Mouse (Mus musculus): ENCODE results near the gene Lcn10. TPM values are rescaled to one million over a fixed set of nuclear protein-coding genes. Genes with fewer than 3 reads are reported as not detected.
"Not testable (repeated sequence)": the region's sequence is repeated elsewhere in the genome, so short reads cannot be mapped to it uniquely, and the experiment has no call there.

Lcn10 gene
- total RNA-seq, 2 experiments from 2014 or later, result not detected

DNA sequence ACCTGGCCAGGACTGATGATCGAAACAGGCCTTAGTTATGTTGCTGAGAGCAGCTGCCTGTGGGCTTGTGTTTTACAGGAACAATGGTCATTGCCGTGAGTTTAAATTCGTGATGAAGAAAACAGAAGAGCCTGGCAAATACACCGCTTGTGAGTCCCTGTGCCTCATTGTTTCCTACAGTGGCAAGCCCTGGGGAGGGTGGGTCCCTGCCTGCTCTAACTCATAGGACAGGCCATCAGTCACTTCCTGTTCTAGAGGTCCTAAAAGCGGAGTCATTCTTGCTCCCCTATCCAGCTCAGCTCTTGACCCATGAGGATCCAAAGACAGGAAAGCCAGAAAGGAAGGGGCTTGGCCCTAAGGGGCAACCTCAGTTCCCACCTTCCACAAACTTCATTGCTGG is 18.5 kb downstream of the Lcn10 start:
- intact Hi-C loops (cut with DNase I), result no loop called here

GRCm38 (mm10) chr2:25703706-25704105 is 21.2 kb downstream of the Lcn10 start:
- no peak for DNase-seq (ENCODE audit: low spot score in 2 of 2)
- intact Hi-C loops (cut with DNase I), result no loop called here

More for the DNA sequence above, 18.5 kb downstream of the Lcn10 start:
- DNase-seq (ENCODE audit: low spot score in 2 of 2), result no peak

GRCm38 (mm10) chr2:25706643-25707481 is 24.3 kb downstream of the Lcn10 start, which contains the start of gene Bmyc:
Gene Bmyc, plus strand, starts transcription at chr2:25706739.
- intact Hi-C loops (cut with DNase I), result loop anchor here (5.0 kb wide), 1 partner anchor 135 kb away; no protein-coding TSS in a partner anchor
- peak; percentile 90 for DNase-seq (ENCODE audit: low spot score in 2 of 2)

DNA sequence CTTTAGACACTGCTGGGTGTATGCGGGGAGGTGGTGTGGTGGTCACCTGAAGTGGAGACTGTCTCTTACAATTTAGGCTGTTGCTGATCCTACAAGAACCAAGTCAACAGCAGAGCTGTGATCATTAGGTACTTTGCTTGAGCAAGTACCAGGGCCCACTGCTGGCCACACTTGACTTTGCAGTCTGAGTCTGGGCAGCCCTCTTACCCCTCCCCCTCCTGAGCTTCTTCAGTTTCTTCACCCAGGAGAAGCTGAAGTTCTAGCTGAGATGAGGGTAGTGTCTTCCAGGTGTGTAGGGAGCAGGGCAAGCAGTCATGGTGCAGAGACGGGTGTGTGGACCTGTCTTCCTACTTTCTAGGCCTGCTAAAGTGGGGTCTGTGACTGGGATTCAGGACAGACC is 25.6 kb downstream of the Lcn10 start:
- intact Hi-C loops (cut with DNase I), result loop anchor here (5.0 kb wide), 1 partner anchor 134 kb away; no protein-coding TSS in a partner anchor

GRCm38 (mm10) chr2:25709056-25709455 is 26.5 kb downstream of the Lcn10 start:
- not testable (repeated sequence) for DNase-seq (ENCODE audit: low spot score in 2 of 2)

More for the DNA sequence above, 25.6 kb downstream of the Lcn10 start:
- DNase-seq (ENCODE audit: low spot score in 2 of 2), result peak in 1 of 2 experiments; percentile 22

DNA sequence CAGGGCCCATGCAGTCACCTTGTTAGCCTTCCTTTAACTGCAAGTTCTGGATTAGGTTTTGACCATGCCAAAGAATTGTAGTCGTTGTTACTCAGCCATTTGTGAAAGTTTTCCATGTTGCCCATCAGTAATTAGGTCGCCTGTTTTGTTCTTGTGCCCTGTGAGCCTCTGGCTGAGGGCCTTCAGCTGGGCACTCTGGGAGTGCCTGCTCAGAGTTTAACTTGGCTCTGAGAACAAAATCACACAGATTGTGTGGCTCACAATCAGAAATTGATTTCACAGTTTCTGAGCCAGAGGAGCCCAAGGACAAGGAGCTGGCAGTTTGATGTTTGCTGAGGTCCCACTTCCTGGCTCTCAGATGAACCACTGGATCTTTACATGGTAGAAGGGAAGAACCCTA is 27.3 kb downstream of the Lcn10 start:
- intact Hi-C loops (cut with DNase I), result loop anchor here (2.0 to 5.0 kb wide), 2 partner anchors 39 to 133 kb away; no protein-coding TSS in a partner anchor
- DNase-seq (ENCODE audit: low spot score in 2 of 2), result not testable (repeated sequence)

More at GRCm38 (mm10) chr2:25709056-25709455, 26.5 kb downstream of the Lcn10 start:
- intact Hi-C loops (cut with DNase I), result loop anchor here (5.0 kb wide), 1 partner anchor 133 kb away; no protein-coding TSS in a partner anchor

DNA sequence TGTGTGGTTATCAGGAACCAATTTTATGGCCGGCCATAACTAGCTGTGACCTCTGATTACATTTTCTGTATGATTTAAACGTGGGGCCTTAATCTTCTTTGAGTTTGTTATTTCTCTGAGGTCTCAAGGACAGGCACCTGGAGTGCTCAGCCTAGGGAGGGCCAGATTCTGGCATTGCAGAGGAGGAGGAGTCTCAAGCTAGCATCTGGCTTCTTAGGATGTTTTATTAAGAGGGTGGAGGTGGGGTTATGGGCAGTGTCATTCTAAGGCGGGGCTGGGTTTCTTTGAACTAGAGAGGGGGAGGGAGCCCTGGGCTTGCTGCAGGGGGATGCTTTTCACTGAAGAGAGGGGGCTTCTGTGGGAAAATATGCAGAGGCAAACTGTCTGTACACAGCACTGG is 29.1 kb downstream of the Lcn10 start:
- intact Hi-C loops (cut with DNase I), result loop anchor here (2.0 kb wide), 1 partner anchor 37 kb away; no protein-coding TSS in a partner anchor
- DNase-seq (ENCODE audit: low spot score in 2 of 2), result not testable (repeated sequence)

- DNase-seq (ENCODE audit: low spot score in 2 of 2), result no peak
Observed at GRCm38 (mm10) chr2:25717222-25717621, 34.7 kb downstream of the Lcn10 start.

GRCm38 (mm10) chr2:25733199-25733930 is 50.8 kb downstream of the Lcn10 start:
- DNase-seq (ENCODE audit: low spot score in 2 of 2), result no peak
- intact Hi-C loops (cut with DNase I), result no loop called here

More at GRCm38 (mm10) chr2:25717222-25717621, 34.7 kb downstream of the Lcn10 start:
- intact Hi-C loops (cut with DNase I), result no loop called here

Other genes with a start within 250 kb of the Lcn10 start
- gene Clic3, start 225.9 kb upstream of the Lcn10 start, total RNA-seq (2021), result under 1 TPM in 1 of 2 experiments, not detected in 1; 0.69 TPM
- gene Paxx, start 221.6 kb upstream of the Lcn10 start, total RNA-seq (2021), result 10 to 100 TPM; 72.8 to 75.8 TPM
- 1,000 to 10,000 TPM; 1,442 to 2,237 TPM for gene Ptgds, start 212.7 kb upstream of the Lcn10 start, total RNA-seq (2021)
- gene Lcn12, start 188.8 kb upstream of the Lcn10 start, total RNA-seq (2021), result not detected
- 100 to 1,000 TPM; 107 to 127 TPM for gene Fbxw5, start 182.0 kb upstream of the Lcn10 start, total RNA-seq (2021)
- 1 to 10 TPM; 1.0 to 1.6 TPM for gene C8g, start 181.0 kb upstream of the Lcn10 start, total RNA-seq (2021)
- gene Traf2, start 135.8 kb upstream of the Lcn10 start, total RNA-seq (2021), result 1 to 10 TPM; 8.7 to 9.3 TPM
- 100 to 1,000 TPM; 189 to 236 TPM for gene Edf1, start 124.9 kb upstream of the Lcn10 start, total RNA-seq (2021)
- gene Mamdc4, start 107.9 kb upstream of the Lcn10 start, total RNA-seq (2021), result 1 to 10 TPM; 1.4 to 2.4 TPM
- gene Phpt1, start 107.5 kb upstream of the Lcn10 start, total RNA-seq (2021), result 10 to 100 TPM; 74.6 to 75.4 TPM
- gene Ajm1, start 101.0 kb upstream of the Lcn10 start, total RNA-seq (2021), result 100 to 1,000 TPM in 1 of 2 experiments, 10 to 100 TPM in 1; 99.8 to 110 TPM
- 100 to 1,000 TPM; 144 to 160 TPM for gene Rabl6, start 74.2 kb upstream of the Lcn10 start, total RNA-seq (2021)
- gene Ccdc183, start 65.0 kb upstream of the Lcn10 start, total RNA-seq (2021), result not detected
- 10 to 100 TPM; 19.8 to 29.2 TPM for gene Tmem141, start 60.7 kb upstream of the Lcn10 start, total RNA-seq (2021)
- gene Fcna, start 54.7 kb upstream of the Lcn10 start, total RNA-seq (2021), result under 1 TPM; 0.25 to 0.50 TPM
- gene Lcn8, start 29.6 kb upstream of the Lcn10 start, total RNA-seq (2021), result not detected
- not detected for gene Lcn5, start 24.8 kb upstream of the Lcn10 start, total RNA-seq (2021)
- gene Lcn6, start 5.9 kb upstream of the Lcn10 start, total RNA-seq (2021), result not detected
- gene Obp2a, start 17.3 kb downstream of the Lcn10 start, total RNA-seq (2021), result not detected
- 100 to 1,000 TPM in 1 of 2 experiments, 10 to 100 TPM in 1; 83.5 to 107 TPM for gene Bmyc, start 24.0 kb downstream of the Lcn10 start, total RNA-seq (2021)
- gene Obp2b, start 54.3 kb downstream of the Lcn10 start, total RNA-seq (2021), result not detected
- not detected for gene Lcn3, start 82.8 kb downstream of the Lcn10 start, total RNA-seq (2021)
- gene Lcn11, start 94.3 kb downstream of the Lcn10 start, total RNA-seq (2021), result not detected
- not detected for gene Gm13539, start 99.5 kb downstream of the Lcn10 start, total RNA-seq (2021)
- not detected for gene Glt6d1, start 133.1 kb downstream of the Lcn10 start, total RNA-seq (2021)
- not detected for gene Lcn9, start 140.4 kb downstream of the Lcn10 start, total RNA-seq (2021)
- gene Sohlh1, start 164.5 kb downstream of the Lcn10 start, total RNA-seq (2021), result not detected
- 100 to 1,000 TPM; 100 to 155 TPM for gene Kcnt1, start 181.0 kb downstream of the Lcn10 start, total RNA-seq (2021)